Mouse (Mus musculus) ovary, postnatal 10 days (tissue): Measurements from ENCODE around the gene Gm17677.

Experiments used
- DNase-seq: peaks from one replicate; pipeline ENCODE4 v3.0.0; 2022; ENCODE audit warnings: low spot score

Gm17677 gene

DNA sequence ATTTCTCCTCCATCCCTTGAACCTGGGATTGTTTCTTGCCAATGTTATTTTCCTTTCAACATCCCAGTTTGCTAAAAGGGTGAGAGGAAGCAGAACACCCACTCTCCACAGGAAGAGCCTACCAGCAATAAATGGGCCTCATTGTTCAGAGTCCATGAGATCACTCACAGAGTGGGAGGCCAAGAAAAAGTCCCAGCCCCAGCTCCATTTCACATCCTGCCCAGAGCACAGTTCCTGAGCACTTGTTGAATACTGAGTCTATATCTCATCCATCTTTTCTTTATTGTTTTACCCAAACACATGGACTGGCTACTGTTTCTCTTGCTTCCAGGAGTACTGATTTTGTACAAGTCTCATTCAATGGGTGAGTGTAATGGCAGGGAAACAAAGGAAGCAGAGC lies at the start of gene Gm17677:
TSS of gene Gm17677 (plus strand) at position 301 of the 400 bp plus-strand sequence.
- no peak for DNase-seq

GRCm38 (mm10) chr9:35691924-35692323 lies 48.9 kb upstream of the Gm17677 start:
- DNase-seq: no peak

DNA sequence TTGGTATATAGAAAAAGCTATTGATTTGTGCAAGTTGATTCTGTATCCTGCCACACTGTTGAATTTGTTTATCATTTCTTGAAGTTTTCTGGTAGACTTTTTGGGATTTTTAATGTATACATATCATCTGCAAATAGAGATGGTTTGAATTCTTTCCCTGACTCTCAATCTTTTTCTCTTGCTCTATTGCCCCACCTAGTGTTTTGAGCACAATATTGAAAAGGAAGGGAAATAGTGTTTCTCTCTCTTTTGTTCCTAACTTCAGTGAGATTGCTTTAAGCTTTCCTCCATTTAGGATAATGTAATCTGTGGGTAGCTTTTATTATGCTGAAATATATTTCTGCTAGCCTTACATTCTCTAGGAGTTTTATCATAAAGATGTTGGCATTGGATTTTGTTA lies 33.6 kb upstream of the Gm17677 start:
- no peak for DNase-seq

DNA sequence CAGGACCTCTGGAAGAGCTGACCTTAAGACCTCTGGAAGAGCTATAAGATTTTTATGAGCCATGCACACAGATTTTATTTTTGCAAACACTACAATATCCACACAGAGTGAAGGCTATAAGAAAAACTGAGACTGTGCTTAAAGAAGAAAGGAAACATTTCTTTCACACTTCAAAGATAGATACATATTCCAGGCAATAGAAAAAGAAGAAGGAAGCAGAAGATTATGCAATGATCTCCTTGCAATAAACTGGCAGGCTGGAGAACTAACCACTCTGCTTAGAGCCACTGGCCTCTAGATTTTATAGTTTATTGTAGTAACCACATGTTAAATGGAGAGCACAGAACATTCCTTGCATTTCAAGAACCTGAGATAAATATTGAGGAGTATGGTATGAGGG lies 16.0 kb downstream of the Gm17677 start:
- DNase-seq: no peak

GRCm38 (mm10) chr9:35778009-35778408 lies 37.2 kb downstream of the Gm17677 start, which contains the start of gene Gm17727:
TSS of gene Gm17727 (minus strand) at chr9:35778109.
- DNase-seq: no peak

DNA sequence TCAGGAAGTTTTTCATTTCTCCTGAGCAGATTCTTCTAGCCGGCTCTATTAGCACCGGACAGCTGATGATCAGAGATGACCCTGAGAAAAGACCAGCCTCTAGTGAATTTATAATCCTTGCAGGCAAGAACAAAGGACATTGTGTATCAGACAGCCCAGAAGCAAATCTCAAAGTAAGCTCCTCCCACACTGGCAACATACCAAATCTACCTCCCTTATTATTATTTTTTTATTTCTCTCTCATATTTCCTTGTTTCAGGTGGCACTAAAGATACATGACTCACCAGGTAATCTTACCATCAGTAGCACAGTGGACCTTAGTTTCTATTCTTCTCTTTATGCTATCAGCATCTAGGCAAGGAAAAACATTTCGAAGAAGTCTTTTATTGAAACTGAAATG lies 49.2 kb downstream of the Gm17677 start, which contains the start of the genes Gm27235 and D730048I06Rik:
TSS of gene Gm27235 (minus strand) at position 101 of the 400 bp plus-strand sequence.
TSS of gene D730048I06Rik (minus strand) at position 112 of the 400 bp plus-strand sequence.
- no peak for DNase-seq
